Mouse (Mus musculus) ES-Bruce4 (cell line): Measurements from ENCODE around the gene Zfp663. TPM values are rescaled to one million over a fixed set of nuclear protein-coding genes. Genes with fewer than 3 reads are reported as not detected.

Source experiments
- H3K27ac ChIP-seq: 2 replicates; pipeline ENCODE4 v1.5.1; 2012; ENCODE audit warnings: low read length, inconsistent platforms; ENCODE audit not compliant: insufficient read depth
- H3K27me3 ChIP-seq: 2 replicates; pipeline ENCODE4 v1.6.1; 2012; ENCODE audit warnings: mild to moderate bottlenecking, low read length, inconsistent platforms; ENCODE audit not compliant: control insufficient read depth, poor library complexity, insufficient read depth, severe bottlenecking
- H3K36me3 ChIP-seq: 2 replicates; pipeline ENCODE4 v1.6.1; 2012; ENCODE audit warnings: inconsistent platforms, mild to moderate bottlenecking, low read length, moderate library complexity; ENCODE audit not compliant: control insufficient read depth, poor library complexity, insufficient read depth, severe bottlenecking
- H3K4me1 ChIP-seq: one replicate; pipeline ENCODE4 v1.8.1; 2011; ENCODE audit warnings: low read length; ENCODE audit not compliant: control insufficient read depth, insufficient read depth
- H3K4me3 ChIP-seq: 2 replicates; pipeline ENCODE4 v1.5.1; 2011; ENCODE audit warnings: low read depth, mild to moderate bottlenecking, low read length
- H3K9ac ChIP-seq: 2 replicates; pipeline ENCODE4 v1.6.1; 2012; ENCODE audit warnings: low read depth, mild to moderate bottlenecking, inconsistent platforms; ENCODE audit not compliant: poor library complexity, severe bottlenecking
- H3K9me3 ChIP-seq: replicated peaks from 2 replicates; pipeline ENCODE4 v1.6.1; 2012; ENCODE audit warnings: mild to moderate bottlenecking, low read length, inconsistent platforms; ENCODE audit not compliant: control insufficient read depth, poor library complexity, insufficient read depth, severe bottlenecking
- CTCF ChIP-seq: IDR thresholded peaks from one replicate; pipeline ENCODE4 v1.8.1; 2011; ENCODE audit warnings: low read depth, low read length
- EP300 ChIP-seq: IDR thresholded peaks from 2 replicates; pipeline ENCODE4 v1.6.1; 2011; ENCODE audit warnings: low read depth, low read length; ENCODE audit not compliant: insufficient read depth
- POLR2A ChIP-seq: IDR thresholded peaks from one replicate; pipeline ENCODE4 v1.8.1; 2011; ENCODE audit warnings: low read length; ENCODE audit not compliant: insufficient read depth
- polyA plus RNA-seq: library from polyadenylated mRNA; stranded (reverse); fragments of >200 nt; gene quantifications from 2 replicates; pipeline ENCODE4 v1.2.4, GENCODE M21; 2011; ENCODE audit warnings: low read depth; ENCODE audit not compliant: missing spikeins, insufficient read depth, insufficient read length

Zfp663 gene
- not detected in 2 replicates for polyA plus RNA-seq

DNA sequence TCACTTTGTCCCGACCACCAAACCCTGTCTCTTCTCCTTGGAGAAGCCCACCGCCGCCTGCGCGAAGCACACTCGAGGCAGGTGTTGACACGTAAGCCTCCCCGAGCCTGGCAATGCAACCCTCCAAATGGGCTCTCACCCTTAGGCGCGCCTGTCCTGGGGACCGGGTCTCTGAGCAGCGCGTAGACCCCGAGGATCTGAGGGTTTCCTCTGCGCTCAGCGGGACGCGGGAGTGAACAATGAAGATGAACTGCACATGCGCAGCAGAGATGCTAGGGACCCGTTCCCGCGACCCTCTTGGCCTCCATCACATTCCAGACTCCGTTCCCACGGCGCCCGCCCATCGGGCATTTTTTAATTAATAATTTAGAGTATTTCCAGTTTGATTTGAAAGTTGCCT lies at the start of gene Zfp663:
Zfp663 (minus strand) TSS at position 234 of the 400 bp plus-strand sequence.
- no peaks in the 10 kb centered on the region for H3K27me3 ChIP-seq
- no peaks in the 10 kb centered on the region for H3K9me3 ChIP-seq
- peak within 1 kb of the TSS; percentile 28; the same call in 1 of the 2 replicates for H3K4me3 ChIP-seq
- TF ChIP-seq POLR2A (no peak), CTCF (no peak), EP300 (no peak)
- no peaks in the 10 kb centered on the region for H3K4me1 ChIP-seq
- H3K36me3 ChIP-seq, result no peaks in the 10 kb centered on the region
- no peak within 1 kb of the TSS for H3K27ac ChIP-seq
- H3K9ac ChIP-seq, result no peak within 1 kb of the TSS

DNA sequence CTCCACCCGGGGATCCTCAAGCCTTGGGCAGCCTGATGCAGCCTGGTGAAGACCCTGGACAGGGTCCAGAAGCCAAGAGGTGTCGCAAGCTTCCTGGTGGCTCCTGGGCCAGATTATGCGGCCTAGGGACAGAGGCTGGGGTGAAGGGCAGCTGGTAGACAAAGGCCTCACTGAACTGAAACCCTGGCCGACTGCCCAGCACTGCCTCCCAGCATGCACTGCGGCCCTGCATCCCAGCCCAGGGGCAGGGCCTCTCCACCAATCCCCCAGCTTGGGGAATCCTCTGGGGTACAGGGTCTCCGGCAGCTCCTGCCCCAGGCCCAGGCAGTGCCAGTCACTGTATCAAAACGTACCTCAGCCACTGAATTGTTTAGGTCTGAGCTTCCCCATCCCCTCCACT lies 48.8 kb upstream of the Zfp663 start:
- no peak for TF ChIP-seq CTCF
- TF ChIP-seq EP300, result no peak
- TF ChIP-seq POLR2A, result no peak
- Histone ChIP-seq H3K9me3 (no peaks in the 10 kb centered on the region), H3K36me3 (no peaks in the 10 kb centered on the region), H3K4me1 (no peaks in the 10 kb centered on the region), H3K4me3 (no peak overlapping the region), H3K27ac (no peak overlapping the region), H3K27me3 (no peaks in the 10 kb centered on the region), H3K9ac (no peak overlapping the region)

DNA sequence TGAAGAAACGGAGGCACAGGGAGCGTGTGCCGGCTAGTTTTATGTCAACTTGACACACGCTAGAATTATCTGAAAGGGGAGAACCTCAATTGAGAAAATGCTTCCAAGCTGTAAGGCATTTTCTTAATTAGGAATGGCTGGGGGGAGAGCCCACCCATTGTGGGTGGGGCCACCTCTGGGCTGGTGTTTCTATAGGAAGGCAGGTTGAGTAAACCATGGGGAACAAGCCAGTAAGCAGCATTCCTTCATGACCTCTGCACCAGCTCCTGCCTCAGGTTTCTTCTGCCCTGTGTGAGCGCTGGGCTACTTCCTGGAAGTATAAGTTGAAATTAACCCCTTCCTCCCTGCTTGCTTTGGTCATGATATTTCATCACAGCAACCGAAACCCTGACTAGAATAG lies 47.3 kb upstream of the Zfp663 start:
- no peaks in the 10 kb centered on the region for H3K36me3 ChIP-seq
- H3K4me3 ChIP-seq, result no peak overlapping the region
- TF ChIP-seq EP300, result no peak
- TF ChIP-seq CTCF, result no peak
- no peak for TF ChIP-seq POLR2A
- H3K9me3 ChIP-seq, result no peaks in the 10 kb centered on the region
- no peaks in the 10 kb centered on the region for H3K27me3 ChIP-seq
- H3K9ac ChIP-seq, result no peak overlapping the region
- no peak overlapping the region for H3K27ac ChIP-seq
- H3K4me1 ChIP-seq, result no peaks in the 10 kb centered on the region

DNA sequence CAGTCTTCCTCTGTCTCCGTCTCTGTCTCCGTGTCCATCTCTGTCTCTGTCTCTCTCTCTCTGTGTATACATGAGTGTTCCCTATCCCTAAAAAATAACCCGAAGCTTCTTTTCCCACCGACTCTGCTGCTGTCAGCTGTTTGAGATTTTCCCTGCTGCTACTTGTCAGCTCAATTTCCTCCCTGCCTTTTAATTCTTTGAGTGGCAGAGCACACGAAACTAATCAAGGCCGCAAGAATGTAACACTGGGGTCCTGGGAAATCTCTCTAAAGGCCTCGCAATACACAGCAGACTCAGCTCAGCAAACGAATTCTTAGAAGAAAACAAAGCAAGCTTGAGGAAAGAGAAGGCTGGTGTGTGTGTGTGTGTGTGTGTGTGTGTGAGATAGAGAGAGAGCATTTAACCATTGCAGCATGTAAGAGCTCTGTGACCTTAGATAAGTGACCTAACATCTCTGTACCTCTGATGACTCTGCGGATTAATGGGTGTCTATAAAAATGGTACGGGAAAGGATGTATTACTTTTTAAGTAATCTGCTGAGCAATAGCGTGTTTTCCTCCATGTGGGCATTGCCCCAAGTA lies 46.7 kb upstream of the Zfp663 start:
- Histone ChIP-seq H3K4me3 (no peak overlapping the region), H3K27ac (no peak overlapping the region), H3K9me3 (no peaks in the 10 kb centered on the region), H3K27me3 (no peaks in the 10 kb centered on the region), H3K4me1 (no peaks in the 10 kb centered on the region), H3K9ac (no peak overlapping the region), H3K36me3 (no peaks in the 10 kb centered on the region)
- TF ChIP-seq EP300 (no peak), POLR2A (no peak), CTCF (no peak)

DNA sequence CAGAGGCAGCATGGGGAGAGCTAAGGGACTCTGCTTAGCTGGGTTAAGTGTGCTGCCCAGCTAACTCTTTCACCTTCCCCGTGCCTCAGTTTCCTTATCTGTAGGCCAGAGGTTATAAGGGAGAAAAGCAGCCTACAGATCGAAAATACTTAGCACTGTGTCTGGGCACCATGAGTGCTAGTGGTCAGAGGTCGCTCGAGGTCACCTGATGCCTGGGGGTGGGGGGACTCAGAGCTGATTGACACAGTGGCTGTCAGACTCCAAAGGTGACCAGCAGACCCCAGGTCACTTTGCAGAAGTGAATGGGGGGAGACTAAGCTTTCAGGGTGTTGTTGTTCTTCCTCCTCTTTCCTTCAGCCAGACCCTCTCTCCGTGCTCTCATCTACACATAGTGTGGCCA lies 45.8 kb upstream of the Zfp663 start:
- H3K27me3 ChIP-seq, result no peaks in the 10 kb centered on the region
- TF ChIP-seq CTCF (no peak), EP300 (no peak), POLR2A (no peak)
- H3K36me3 ChIP-seq, result no peaks in the 10 kb centered on the region
- no peak overlapping the region for H3K27ac ChIP-seq
- H3K9me3 ChIP-seq, result no peaks in the 10 kb centered on the region
- no peak overlapping the region for H3K4me3 ChIP-seq
- H3K9ac ChIP-seq, result no peak overlapping the region
- H3K4me1 ChIP-seq, result no peaks in the 10 kb centered on the region

DNA sequence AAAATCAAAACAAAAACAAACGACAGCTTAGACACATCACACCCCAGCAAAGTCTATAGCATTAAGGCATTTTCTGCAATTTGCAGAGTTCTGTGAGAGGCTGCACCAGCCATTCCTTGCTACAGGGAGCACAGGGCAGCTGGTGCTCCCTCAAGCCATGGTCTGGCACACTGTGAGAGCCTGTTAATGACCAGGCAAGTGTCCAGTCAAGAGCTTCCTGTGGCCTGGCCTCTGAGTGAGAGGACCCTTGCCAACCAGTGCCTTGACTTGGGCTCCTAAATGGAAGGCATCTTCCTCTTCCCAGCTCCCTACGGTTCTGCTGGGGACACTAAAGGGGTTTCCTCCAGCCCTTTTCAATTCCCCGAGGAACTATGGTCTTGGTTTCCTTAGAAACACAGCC lies 45.4 kb upstream of the Zfp663 start:
- Histone ChIP-seq H3K36me3 (no peaks in the 10 kb centered on the region), H3K4me3 (no peak overlapping the region), H3K9ac (no peak overlapping the region), H3K9me3 (no peaks in the 10 kb centered on the region), H3K27ac (no peak overlapping the region), H3K27me3 (no peaks in the 10 kb centered on the region), H3K4me1 (no peaks in the 10 kb centered on the region)
- no peak for TF ChIP-seq CTCF
- TF ChIP-seq POLR2A, result no peak
- no peak for TF ChIP-seq EP300
